Mouse (Mus musculus): ENCODE results near the gene Mecom. TPM values are rescaled to one million over a fixed set of nuclear protein-coding genes. Genes with fewer than 3 reads are reported as not detected.

Mecom gene
- polyA plus RNA-seq, 1 experiment: 4.3 TPM

DNA sequence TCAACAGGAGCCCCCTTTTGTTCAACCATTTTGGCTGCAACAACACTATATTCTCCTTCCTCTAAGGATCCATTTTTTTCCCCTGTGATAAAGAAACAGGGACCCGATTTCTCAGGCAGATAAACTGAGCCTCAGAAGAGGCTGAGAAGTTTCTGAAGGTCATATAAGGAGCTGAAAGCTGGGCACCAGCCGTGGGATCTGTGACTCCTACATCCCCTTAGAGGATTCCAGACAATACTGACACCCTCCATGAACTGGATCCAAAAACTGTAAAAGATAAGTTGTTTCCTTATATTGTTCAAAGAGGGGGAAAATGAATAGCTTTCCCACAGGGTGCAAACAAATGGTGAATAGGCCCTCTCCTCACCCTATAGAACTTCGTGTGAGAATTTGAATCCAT is 241.7 kb downstream of the Mecom start:
- no peak for TF ChIP-seq POLR2A (IDR thresholded peaks at IDR 0.05; ENCODE audit: borderline replicate concordance, insufficient read depth, low read length)
- no peak for TF ChIP-seq CTCF (IDR thresholded peaks at IDR 0.05; ENCODE audit: borderline replicate concordance, insufficient read depth, low read depth, low read length)

GRCm38 (mm10) chr3:30299460-30299859 is 248.3 kb downstream of the Mecom start:
- H3K4me1 ChIP-seq (ENCODE audit: control insufficient read depth, insufficient read depth, low read length): no peaks in the 10 kb centered on the region
- DNase-seq: no peak
- H3K27me3 ChIP-seq (ENCODE audit: control insufficient read depth, insufficient read depth, low read length): no peaks in the 10 kb centered on the region
- H3K4me3 ChIP-seq (replicated peaks; ENCODE audit: insufficient read depth, low read depth, low read length): no peak overlapping the region
- WGBS: 14% methylated on average over 1 of the region's 1 CpGs
- no peak overlapping the region for H3K27ac ChIP-seq (ENCODE audit: insufficient read depth, low read length)
- no peak for TF ChIP-seq CTCF (IDR thresholded peaks at IDR 0.05; ENCODE audit: borderline replicate concordance, insufficient read depth, low read depth, low read length)
- TF ChIP-seq POLR2A (IDR thresholded peaks at IDR 0.05; ENCODE audit: borderline replicate concordance, insufficient read depth, low read length): no peak

More for the DNA sequence above, 241.7 kb downstream of the Mecom start:
- H3K4me1 ChIP-seq (ENCODE audit: control insufficient read depth, insufficient read depth, low read length): no peaks in the 10 kb centered on the region
- no peaks in the 10 kb centered on the region; the same call in 1 of the 2 replicates for H3K27me3 ChIP-seq (ENCODE audit: control insufficient read depth, insufficient read depth, low read length)
- no peak for DNase-seq
- no peak overlapping the region for H3K4me3 ChIP-seq (replicated peaks; ENCODE audit: insufficient read depth, low read depth, low read length)
- WGBS: 56% methylated on average over 3 of the region's 3 CpGs
- H3K27ac ChIP-seq (ENCODE audit: insufficient read depth, low read length): no peak overlapping the region

- Histone ChIP-seq H3K4me3 (replicated peaks; ENCODE audit: insufficient read depth, low read depth, low read length) (no peak overlapping the region), H3K4me1 (ENCODE audit: control insufficient read depth, insufficient read depth, low read length) (no peaks in the 10 kb centered on the region), H3K27ac (ENCODE audit: insufficient read depth, low read length) (no peak overlapping the region), H3K27me3 (ENCODE audit: control insufficient read depth, insufficient read depth, low read length) (no peaks in the 10 kb centered on the region)
- TF ChIP-seq POLR2A (IDR thresholded peaks at IDR 0.05; ENCODE audit: borderline replicate concordance, insufficient read depth, low read length) (no peak), CTCF (IDR thresholded peaks at IDR 0.05; ENCODE audit: borderline replicate concordance, insufficient read depth, low read depth, low read length) (no peak)
- 93% methylated on average over 5 of the region's 5 CpGs for WGBS
- DNase-seq: no peak
These were observed 253.4 kb downstream of the Mecom start for GRCm38 (mm10) chr3:30294433-30294832.

- no peak for DNase-seq
- Histone ChIP-seq H3K27ac (ENCODE audit: insufficient read depth, low read length) (no peak overlapping the region), H3K27me3 (ENCODE audit: control insufficient read depth, insufficient read depth, low read length) (no peaks in the 10 kb centered on the region), H3K4me1 (ENCODE audit: control insufficient read depth, insufficient read depth, low read length) (no peaks in the 10 kb centered on the region), H3K4me3 (replicated peaks; ENCODE audit: insufficient read depth, low read depth, low read length) (no peak overlapping the region)
- TF ChIP-seq POLR2A (IDR thresholded peaks at IDR 0.05; ENCODE audit: borderline replicate concordance, insufficient read depth, low read length): no peak
- no peak for TF ChIP-seq CTCF (IDR thresholded peaks at IDR 0.05; ENCODE audit: borderline replicate concordance, insufficient read depth, low read depth, low read length)
- WGBS: 81% methylated on average over 4 of the region's 4 CpGs
These were observed 261.3 kb downstream of the Mecom start for GRCm38 (mm10) chr3:30286529-30286928.

- TF ChIP-seq POLR2A (IDR thresholded peaks at IDR 0.05; ENCODE audit: borderline replicate concordance, insufficient read depth, low read length) (no peak), CTCF (IDR thresholded peaks at IDR 0.05; ENCODE audit: borderline replicate concordance, insufficient read depth, low read depth, low read length) (no peak)
- H3K4me3 ChIP-seq (replicated peaks; ENCODE audit: insufficient read depth, low read depth, low read length): no peak overlapping the region
- no peak for DNase-seq
- H3K4me1 ChIP-seq (ENCODE audit: control insufficient read depth, insufficient read depth, low read length): no peaks in the 10 kb centered on the region
- no peak overlapping the region for H3K27ac ChIP-seq (ENCODE audit: insufficient read depth, low read length)
- WGBS: 81% methylated on average over 4 of the region's 4 CpGs
- no peaks in the 10 kb centered on the region for H3K27me3 ChIP-seq (ENCODE audit: control insufficient read depth, insufficient read depth, low read length)
These were observed 263.7 kb downstream of the Mecom start for GRCm38 (mm10) chr3:30284094-30284493.

GRCm38 (mm10) chr3:30283562-30283961 is 264.2 kb downstream of the Mecom start:
- H3K4me1 ChIP-seq (ENCODE audit: control insufficient read depth, insufficient read depth, low read length): no peaks in the 10 kb centered on the region
- no peaks in the 10 kb centered on the region for H3K27me3 ChIP-seq (ENCODE audit: control insufficient read depth, insufficient read depth, low read length)
- H3K27ac ChIP-seq (ENCODE audit: insufficient read depth, low read length): no peak overlapping the region
- TF ChIP-seq POLR2A (IDR thresholded peaks at IDR 0.05; ENCODE audit: borderline replicate concordance, insufficient read depth, low read length) (no peak), CTCF (IDR thresholded peaks at IDR 0.05; ENCODE audit: borderline replicate concordance, insufficient read depth, low read depth, low read length) (no peak)
- no peak overlapping the region for H3K4me3 ChIP-seq (replicated peaks; ENCODE audit: insufficient read depth, low read depth, low read length)
- WGBS: 80% methylated on average over 5 of the region's 5 CpGs
- no peak for DNase-seq

GRCm38 (mm10) chr3:30277569-30277968 is 270.2 kb downstream of the Mecom start:
- Histone ChIP-seq H3K4me1 (ENCODE audit: control insufficient read depth, insufficient read depth, low read length) (no peaks in the 10 kb centered on the region; the same call in 1 of the 2 replicates), H3K27me3 (ENCODE audit: control insufficient read depth, insufficient read depth, low read length) (no peaks in the 10 kb centered on the region), H3K27ac (ENCODE audit: insufficient read depth, low read length) (no peak overlapping the region), H3K4me3 (replicated peaks; ENCODE audit: insufficient read depth, low read depth, low read length) (no peak overlapping the region)
- no peak for DNase-seq
- TF ChIP-seq POLR2A (IDR thresholded peaks at IDR 0.05; ENCODE audit: borderline replicate concordance, insufficient read depth, low read length) (no peak), CTCF (IDR thresholded peaks at IDR 0.05; ENCODE audit: borderline replicate concordance, insufficient read depth, low read depth, low read length) (no peak)
- WGBS: 83% methylated on average over 10 of the region's 10 CpGs

GRCm38 (mm10) chr3:30276099-30276498 is 271.7 kb downstream of the Mecom start:
- H3K27ac ChIP-seq (ENCODE audit: insufficient read depth, low read length): no peak overlapping the region
- H3K27me3 ChIP-seq (ENCODE audit: control insufficient read depth, insufficient read depth, low read length): no peaks in the 10 kb centered on the region
- TF ChIP-seq POLR2A (IDR thresholded peaks at IDR 0.05; ENCODE audit: borderline replicate concordance, insufficient read depth, low read length): no peak
- TF ChIP-seq CTCF (IDR thresholded peaks at IDR 0.05; ENCODE audit: borderline replicate concordance, insufficient read depth, low read depth, low read length): no peak
- H3K4me1 ChIP-seq (ENCODE audit: control insufficient read depth, insufficient read depth, low read length): no peaks in the 10 kb centered on the region; the same call in 1 of the 2 replicates
- H3K4me3 ChIP-seq (replicated peaks; ENCODE audit: insufficient read depth, low read depth, low read length): no peak overlapping the region
- 29% methylated on average over 8 of the region's 8 CpGs for WGBS
- no peak for DNase-seq
